Mouse (Mus musculus): ENCODE results near the gene Defb22. TPM values are rescaled to one million over a fixed set of nuclear protein-coding genes. Genes with fewer than 3 reads are reported as not detected.
A peak's percentile ranks its signal among the peaks of the same experiment; 100 is the strongest.

The Defb22 gene
- polyA plus RNA-seq, 1 experiment from 2014 or later = not detected

GRCm38 (mm10) chr2:152493151-152493550 lies 3.2 kb upstream of the Defb22 start:
- ATAC-seq (replicated peaks; ENCODE audit: insufficient number of reproducible peaks, low FRiP score, low TSS enrichment, low read depth) = no peak
- H3K27ac ChIP-seq (replicated peaks; ENCODE audit: low read depth, low read length) = no peak overlapping the region

GRCm38 (mm10) chr2:152487024-152487423 lies 2.9 kb downstream of the Defb22 start:
- no peak overlapping the region for H3K4me2 ChIP-seq (ENCODE audit: low read depth, low read length)
- ATAC-seq (replicated peaks; ENCODE audit: insufficient number of reproducible peaks, low FRiP score, low TSS enrichment, low read depth) (no peak), DNase-seq (ENCODE audit: low spot score) (peak; percentile 4)
- H3K9me3 ChIP-seq (replicated peaks; ENCODE audit: control insufficient read depth, low read length) = no peaks in the 10 kb centered on the region
- no peak overlapping the region for H3K9ac ChIP-seq (replicated peaks; ENCODE audit: low read length)
- no peak overlapping the region for H3K27ac ChIP-seq (replicated peaks; ENCODE audit: low read depth, low read length)
- WGBS = 68% methylated on average over 2 of the region's 2 CpGs
- H3K4me3 ChIP-seq (ENCODE audit: low read depth, low read length) = no peak overlapping the region
- H3K27me3 ChIP-seq (ENCODE audit: control insufficient read depth, insufficient read depth, low read length) = no peaks in the 10 kb centered on the region
- no peaks in the 10 kb centered on the region for H3K36me3 ChIP-seq (replicated peaks; ENCODE audit: control insufficient read depth, insufficient read depth, low read depth, low read length)
- no peaks in the 10 kb centered on the region for H3K4me1 ChIP-seq (ENCODE audit: control insufficient read depth, insufficient read depth, low read length)

More at GRCm38 (mm10) chr2:152493151-152493550, 3.2 kb upstream of the Defb22 start:
- H3K4me2 ChIP-seq (ENCODE audit: low read depth, low read length) = no peak overlapping the region
- WGBS = 78% methylated on average over 6 of the region's 6 CpGs
- no peaks in the 10 kb centered on the region for H3K4me1 ChIP-seq (ENCODE audit: control insufficient read depth, insufficient read depth, low read length)
- no peaks in the 10 kb centered on the region for H3K36me3 ChIP-seq (replicated peaks; ENCODE audit: control insufficient read depth, insufficient read depth, low read depth, low read length)
- no peaks in the 10 kb centered on the region for H3K9me3 ChIP-seq (replicated peaks; ENCODE audit: control insufficient read depth, low read length)
- no peak overlapping the region for H3K9ac ChIP-seq (replicated peaks; ENCODE audit: low read length)
- H3K4me3 ChIP-seq (ENCODE audit: low read depth, low read length) = no peak overlapping the region
- H3K27me3 ChIP-seq (ENCODE audit: control insufficient read depth, insufficient read depth, low read length) = no peaks in the 10 kb centered on the region
- DNase-seq (ENCODE audit: low spot score) = no peak

GRCm38 (mm10) chr2:152481726-152482125 lies 8.2 kb downstream of the Defb22 start:
- H3K4me2 ChIP-seq (ENCODE audit: low read depth, low read length) = no peak overlapping the region
- no peak overlapping the region for H3K27ac ChIP-seq (replicated peaks; ENCODE audit: low read depth, low read length)
- 84% methylated on average over 7 of the region's 7 CpGs for WGBS
- H3K9me3 ChIP-seq (replicated peaks; ENCODE audit: control insufficient read depth, low read length) = no peaks in the 10 kb centered on the region
- no peak overlapping the region for H3K9ac ChIP-seq (replicated peaks; ENCODE audit: low read length)
- H3K4me1 ChIP-seq (ENCODE audit: control insufficient read depth, insufficient read depth, low read length) = no peaks in the 10 kb centered on the region
- no peaks in the 10 kb centered on the region for H3K27me3 ChIP-seq (ENCODE audit: control insufficient read depth, insufficient read depth, low read length)
- DNase-seq (ENCODE audit: low spot score) (no peak), ATAC-seq (replicated peaks; ENCODE audit: insufficient number of reproducible peaks, low FRiP score, low TSS enrichment, low read depth) (no peak)
- H3K4me3 ChIP-seq (ENCODE audit: low read depth, low read length) = no peak overlapping the region
- H3K36me3 ChIP-seq (replicated peaks; ENCODE audit: control insufficient read depth, insufficient read depth, low read depth, low read length) = no peaks in the 10 kb centered on the region

GRCm38 (mm10) chr2:152480881-152481280 lies 9.1 kb downstream of the Defb22 start:
- Histone ChIP-seq H3K4me3 (ENCODE audit: low read depth, low read length) (no peak overlapping the region), H3K4me2 (ENCODE audit: low read depth, low read length) (no peak overlapping the region), H3K27ac (replicated peaks; ENCODE audit: low read depth, low read length) (no peak overlapping the region), H3K36me3 (replicated peaks; ENCODE audit: control insufficient read depth, insufficient read depth, low read depth, low read length) (no peaks in the 10 kb centered on the region), H3K9me3 (replicated peaks; ENCODE audit: control insufficient read depth, low read length) (no peaks in the 10 kb centered on the region), H3K27me3 (ENCODE audit: control insufficient read depth, insufficient read depth, low read length) (no peaks in the 10 kb centered on the region), H3K4me1 (ENCODE audit: control insufficient read depth, insufficient read depth, low read length) (no peaks in the 10 kb centered on the region), H3K9ac (replicated peaks; ENCODE audit: low read length) (no peak overlapping the region)
- ATAC-seq (replicated peaks; ENCODE audit: insufficient number of reproducible peaks, low FRiP score, low TSS enrichment, low read depth) (no peak), DNase-seq (ENCODE audit: low spot score) (no peak)
- WGBS = 86% methylated on average over 3 of the region's 3 CpGs

GRCm38 (mm10) chr2:152476763-152477162 lies 13.2 kb downstream of the Defb22 start, which contains the start of gene Defb20:
Gene Defb20 (plus strand): TSS chr2:152477063.
- no peak within 1 kb of the TSS for H3K27ac ChIP-seq (replicated peaks; ENCODE audit: low read depth, low read length)
- no peak for ATAC-seq (replicated peaks; ENCODE audit: insufficient number of reproducible peaks, low FRiP score, low TSS enrichment, low read depth)
- no peak within 1 kb of the TSS for H3K4me2 ChIP-seq (ENCODE audit: low read depth, low read length)

GRCm38 (mm10) chr2:152472434-152472833 lies 17.5 kb downstream of the Defb22 start:
- WGBS = 25% methylated on average over 3 of the region's 3 CpGs
- no peak for DNase-seq (ENCODE audit: low spot score)
- Histone ChIP-seq H3K4me1 (ENCODE audit: control insufficient read depth, insufficient read depth, low read length) (no peaks in the 10 kb centered on the region), H3K4me2 (ENCODE audit: low read depth, low read length) (no peak overlapping the region), H3K9me3 (replicated peaks; ENCODE audit: control insufficient read depth, low read length) (no peaks in the 10 kb centered on the region), H3K27me3 (ENCODE audit: control insufficient read depth, insufficient read depth, low read length) (no peaks in the 10 kb centered on the region), H3K36me3 (replicated peaks; ENCODE audit: control insufficient read depth, insufficient read depth, low read depth, low read length) (no peaks in the 10 kb centered on the region), H3K9ac (replicated peaks; ENCODE audit: low read length) (no peak overlapping the region), H3K4me3 (ENCODE audit: low read depth, low read length) (no peak overlapping the region), H3K27ac (replicated peaks; ENCODE audit: low read depth, low read length) (no peak overlapping the region)
- ATAC-seq (replicated peaks; ENCODE audit: insufficient number of reproducible peaks, low FRiP score, low TSS enrichment, low read depth) = no peak

More at GRCm38 (mm10) chr2:152476763-152477162, 13.2 kb downstream of the Defb22 start, which contains the start of gene Defb20:
- Histone ChIP-seq H3K4me1 (ENCODE audit: control insufficient read depth, insufficient read depth, low read length) (no peaks in the 10 kb centered on the region), H3K27me3 (ENCODE audit: control insufficient read depth, insufficient read depth, low read length) (no peaks in the 10 kb centered on the region), H3K9ac (replicated peaks; ENCODE audit: low read length) (no peak within 1 kb of the TSS), H3K4me3 (ENCODE audit: low read depth, low read length) (no peak within 1 kb of the TSS), H3K36me3 (replicated peaks; ENCODE audit: control insufficient read depth, insufficient read depth, low read depth, low read length) (no peaks in the 10 kb centered on the region), H3K9me3 (replicated peaks; ENCODE audit: control insufficient read depth, low read length) (no peaks in the 10 kb centered on the region)
- 52% methylated on average over 2 of the region's 2 CpGs for WGBS
- DNase-seq (ENCODE audit: low spot score) = no peak

GRCm38 (mm10) chr2:152470973-152471372 lies 19.0 kb downstream of the Defb22 start:
- Histone ChIP-seq H3K4me1 (ENCODE audit: control insufficient read depth, insufficient read depth, low read length) (no peaks in the 10 kb centered on the region), H3K4me2 (ENCODE audit: low read depth, low read length) (no peak overlapping the region), H3K9ac (replicated peaks; ENCODE audit: low read length) (no peak overlapping the region), H3K4me3 (ENCODE audit: low read depth, low read length) (no peak overlapping the region), H3K9me3 (replicated peaks; ENCODE audit: control insufficient read depth, low read length) (no peaks in the 10 kb centered on the region), H3K27me3 (ENCODE audit: control insufficient read depth, insufficient read depth, low read length) (no peaks in the 10 kb centered on the region), H3K36me3 (replicated peaks; ENCODE audit: control insufficient read depth, insufficient read depth, low read depth, low read length) (no peaks in the 10 kb centered on the region), H3K27ac (replicated peaks; ENCODE audit: low read depth, low read length) (no peak overlapping the region)
- DNase-seq (ENCODE audit: low spot score) = peak; percentile 74
- WGBS = 35% methylated on average over 7 of the region's 7 CpGs
- no peak for ATAC-seq (replicated peaks; ENCODE audit: insufficient number of reproducible peaks, low FRiP score, low TSS enrichment, low read depth)

- DNase-seq (ENCODE audit: low spot score) = no peak
- Histone ChIP-seq H3K4me3 (ENCODE audit: low read depth, low read length) (no peak within 1 kb of the TSS), H3K27ac (replicated peaks; ENCODE audit: low read depth, low read length) (no peak within 1 kb of the TSS), H3K9me3 (replicated peaks; ENCODE audit: control insufficient read depth, low read length) (no peaks in the 10 kb centered on the region), H3K4me2 (ENCODE audit: low read depth, low read length) (no peak within 1 kb of the TSS), H3K27me3 (ENCODE audit: control insufficient read depth, insufficient read depth, low read length) (no peaks in the 10 kb centered on the region), H3K4me1 (ENCODE audit: control insufficient read depth, insufficient read depth, low read length) (no peaks in the 10 kb centered on the region), H3K36me3 (replicated peaks; ENCODE audit: control insufficient read depth, insufficient read depth, low read depth, low read length) (no peaks in the 10 kb centered on the region), H3K9ac (replicated peaks; ENCODE audit: low read length) (no peak within 1 kb of the TSS)
- WGBS = 91% methylated on average over 3 of the region's 3 CpGs
- ATAC-seq (replicated peaks; ENCODE audit: insufficient number of reproducible peaks, low FRiP score, low TSS enrichment, low read depth) = no peak
Measured at GRCm38 (mm10) chr2:152464570-152465150, 25.3 kb downstream of the Defb22 start, which contains the start of gene Defb23. Gene Defb23 (minus strand): TSS chr2:152464620.

Measured in embryonic facial prominence, embryonic 11.5 days (tissue).